Mouse (Mus musculus) small intestine, adult 2 months (tissue): ENCODE measurements around the gene 4921530L21Rik. TPM values are rescaled to one million over a fixed set of nuclear protein-coding genes. Genes with fewer than 3 reads are reported as not detected.

ENCODE experiments used
- H3K27ac ChIP-seq: fragments of 200-500 bp; 2 replicates; pipeline ENCODE4 v1.5.1; 2012; ENCODE audit warnings: low read depth, low read length, control low read depth, inconsistent platforms; ENCODE audit not compliant: insufficient read depth
- H3K27me3 ChIP-seq: fragments of 200-500 bp; 2 replicates; pipeline ENCODE4 v1.6.1; 2012; ENCODE audit warnings: mild to moderate bottlenecking, moderate library complexity, low read length, inconsistent platforms; ENCODE audit not compliant: control insufficient read depth, insufficient read depth
- H3K36me3 ChIP-seq: fragments of 200-500 bp; 2 replicates; pipeline ENCODE4 v1.6.1; 2012; ENCODE audit warnings: mild to moderate bottlenecking, low read length, control low read depth, inconsistent platforms; ENCODE audit not compliant: control insufficient read depth, insufficient read depth
- H3K4me1 ChIP-seq: fragments of 200-500 bp; 2 replicates; pipeline ENCODE4 v1.6.1; 2012; ENCODE audit warnings: low read length, inconsistent platforms, mixed read lengths; ENCODE audit not compliant: control insufficient read depth, insufficient read depth, insufficient read length
- H3K4me3 ChIP-seq: fragments of 200-500 bp; 2 replicates; pipeline ENCODE4 v1.5.1; 2012; ENCODE audit warnings: low read depth, mild to moderate bottlenecking, control low read depth, inconsistent platforms, low read length, moderate library complexity
- CTCF ChIP-seq: fragments of 200-500 bp; IDR thresholded peaks from 2 replicates; pipeline ENCODE4 v1.5.1; 2012; ENCODE audit warnings: low read depth, mild to moderate bottlenecking, control low read depth, inconsistent platforms, low read length, moderate library complexity, mixed read lengths; ENCODE audit not compliant: insufficient replicate concordance, insufficient read length; ENCODE audit errors: extremely low read depth
- POLR2A ChIP-seq: fragments of 200-500 bp; IDR thresholded peaks from 2 replicates; pipeline ENCODE4 v1.6.1; 2012; ENCODE audit warnings: low read depth, mild to moderate bottlenecking, control low read depth, inconsistent platforms, low read length, moderate library complexity
- WGBS: fragments of 180-500 bp; shearing (Covaris S2); methylation state at CpG from one replicate; pipeline ENCODE4 v1.1.7; 2018; 5-methylcytosine and 5-hydroxymethylcytosine counted together
- polyA plus RNA-seq: library from polyadenylated mRNA; depleted of rRNA; stranded (reverse); fragments of >200 nt; gene quantifications from 2 replicates; pipeline ENCODE4 v1.2.3, GENCODE M21; 2012

Gene 4921530L21Rik
- polyA plus RNA-seq, 1 experiment, result not detected

GRCm38 (mm10) chr14:95899458-95899857, 18.4 kb downstream of the 4921530L21Rik start:
- TF ChIP-seq POLR2A, result no peak
- no peak for TF ChIP-seq CTCF
- H3K36me3 ChIP-seq, result no peaks in the 10 kb centered on the region
- no peak overlapping the region for H3K4me3 ChIP-seq
- no peak overlapping the region for H3K27ac ChIP-seq
- no peaks in the 10 kb centered on the region for H3K27me3 ChIP-seq
- WGBS, result 75% methylated on average over 6 of the region's 6 CpGs
- no peaks in the 10 kb centered on the region for H3K4me1 ChIP-seq

- 79% methylated on average over 1 of the region's 1 CpGs for WGBS
- Histone ChIP-seq H3K36me3 (no peaks in the 10 kb centered on the region), H3K27me3 (no peaks in the 10 kb centered on the region), H3K4me1 (no peaks in the 10 kb centered on the region), H3K27ac (no peak overlapping the region), H3K4me3 (no peak overlapping the region)
- TF ChIP-seq CTCF (no peak), POLR2A (no peak)
Measured at GRCm38 (mm10) chr14:95904591-95905095, 23.6 kb downstream of the 4921530L21Rik start.

- Histone ChIP-seq H3K4me1 (no peaks in the 10 kb centered on the region), H3K27me3 (no peaks in the 10 kb centered on the region), H3K36me3 (no peaks in the 10 kb centered on the region), H3K4me3 (no peak overlapping the region), H3K27ac (no peak overlapping the region)
- 84% methylated on average over 2 of the region's 2 CpGs for WGBS
- TF ChIP-seq CTCF (no peak), POLR2A (no peak)
Measured at GRCm38 (mm10) chr14:95913293-95913692, 32.2 kb downstream of the 4921530L21Rik start.

GRCm38 (mm10) chr14:95926742-95927141, 45.7 kb downstream of the 4921530L21Rik start:
- no peaks in the 10 kb centered on the region for H3K36me3 ChIP-seq
- no peaks in the 10 kb centered on the region for H3K27me3 ChIP-seq
- WGBS, result 76% methylated on average over 1 of the region's 1 CpGs
- no peaks in the 10 kb centered on the region for H3K4me1 ChIP-seq
- TF ChIP-seq POLR2A, result no peak
- TF ChIP-seq CTCF, result no peak
- no peak overlapping the region for H3K27ac ChIP-seq
- H3K4me3 ChIP-seq, result no peak overlapping the region

GRCm38 (mm10) chr14:95927810-95928785, 47.0 kb downstream of the 4921530L21Rik start:
- TF ChIP-seq POLR2A (no peak), CTCF (no peak)
- Histone ChIP-seq H3K4me3 (no peak overlapping the region), H3K27ac (no peak overlapping the region), H3K27me3 (no peaks in the 10 kb centered on the region), H3K4me1 (no peaks in the 10 kb centered on the region), H3K36me3 (no peaks in the 10 kb centered on the region)
- WGBS, result 53% methylated on average over 3 of the region's 3 CpGs
